Mouse (Mus musculus): Measurements from ENCODE around the gene Scrn1. TPM values are rescaled to one million over a fixed set of nuclear protein-coding genes. Genes with fewer than 3 reads are reported as not detected.

Scrn1 gene
- polyA plus RNA-seq, 1 experiment, result 40.6 TPM

DNA sequence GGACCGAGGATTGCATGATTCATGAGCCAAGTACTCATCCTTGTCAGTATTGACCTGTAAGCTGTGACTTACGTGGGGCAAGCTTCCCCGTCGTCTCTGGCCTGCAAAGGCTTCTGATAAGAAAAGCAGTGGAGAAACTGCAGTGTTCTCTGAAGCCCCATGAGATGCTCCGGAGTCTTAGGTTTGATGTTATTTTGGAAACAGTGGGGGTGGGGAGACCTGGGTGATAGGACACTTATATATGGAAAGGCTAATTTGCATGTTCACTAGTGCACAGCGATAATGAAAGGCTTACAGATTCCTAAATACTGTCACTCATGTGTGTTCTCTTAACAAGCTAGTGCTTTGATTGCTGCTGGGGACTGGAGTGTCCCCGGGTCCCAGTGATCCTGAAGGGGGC lies 106.6 kb downstream of the Scrn1 start:
- H3K36me3 ChIP-seq (ENCODE audit: control insufficient read depth, insufficient read depth), result no peaks in the 10 kb centered on the region
- no peaks in the 10 kb centered on the region for H3K79me3 ChIP-seq (ENCODE audit: low read depth)
- H3K4me3 ChIP-seq (ENCODE audit: insufficient read depth, poor library complexity, severe bottlenecking), result no peak overlapping the region
- peaks cover 20% of the 10 kb centered on the region for H3K27me3 ChIP-seq (ENCODE audit: control insufficient read depth, insufficient read depth, insufficient read length)
- TF ChIP-seq MYOG (IDR thresholded peaks at IDR 0.05; ENCODE audit: control insufficient read depth, extremely low read depth, insufficient read length), result no peak
- no peak for TF ChIP-seq CTCF (IDR thresholded peaks at IDR 0.05; ENCODE audit: control insufficient read depth, insufficient read depth, insufficient read length)
- no peak for TF ChIP-seq FOSL1 (IDR thresholded peaks at IDR 0.05; ENCODE audit: insufficient read depth, low read length, poor library complexity, severe bottlenecking)
- TF ChIP-seq CEBPB (IDR thresholded peaks at IDR 0.05; ENCODE audit: low read depth), result no peak
- no peak for TF ChIP-seq MYOD1 (IDR thresholded peaks at IDR 0.05; ENCODE audit: control insufficient read depth, insufficient read length, low read depth)
- no peaks in the 10 kb centered on the region for H3K79me2 ChIP-seq (ENCODE audit: control insufficient read depth, insufficient read depth)
- no peak overlapping the region for H3ac ChIP-seq (ENCODE audit: control insufficient read depth, insufficient read length, low read depth)

Other genes with a start within 250 kb of the Scrn1 start
- gene Prr15, start 240.7 kb downstream of the Scrn1 start, polyA plus RNA-seq (2012; fragmentation: generic; extraction: Trizol), result 0.04 TPM
- 0.02 TPM for gene Wipf3, start 136.9 kb downstream of the Scrn1 start, polyA plus RNA-seq (2012; fragmentation: generic; extraction: Trizol)
- 3.9 TPM for gene Plekha8, start 28.6 kb upstream of the Scrn1 start, polyA plus RNA-seq (2012; fragmentation: generic; extraction: Trizol)
- gene Fkbp14, start 30.8 kb upstream of the Scrn1 start, polyA plus RNA-seq (2012; fragmentation: generic; extraction: Trizol), result 5.0 TPM
- gene Mturn, start 115.1 kb upstream of the Scrn1 start, polyA plus RNA-seq (2012; fragmentation: generic; extraction: Trizol), result 1.3 TPM